Mouse (Mus musculus) CD4-positive, CD25-positive, alpha-beta regulatory T cell (primary cell): ENCODE data around the gene Olfr1039. TPM values are rescaled to one million over a fixed set of nuclear protein-coding genes. Genes with fewer than 3 reads are reported as not detected.

Source experiments
- polyA plus RNA-seq: library from polyadenylated mRNA; unstranded; fragments of 100-300 nt; shearing (Covaris generic); gene quantifications from one replicate; pipeline ENCODE4 v1.2.1, GENCODE M21; 2017

Olfr1039 gene
- polyA plus RNA-seq = not detected

GRCm38 (mm10) chr2:86135828-86136227, at the start of gene Olfr1039:
Olfr1039 (minus strand) TSS chr2:86135928.

GRCm38 (mm10) chr2:86177720-86178119, 42.0 kb upstream of the Olfr1039 start, which contains the start of gene Olfr1044:
Olfr1044 (minus strand) TSS chr2:86177820.

GRCm38 (mm10) chr2:86167422-86167821, 31.7 kb upstream of the Olfr1039 start, which contains the start of gene Olfr1043:
Olfr1043 (minus strand) TSS chr2:86167522.

GRCm38 (mm10) chr2:86161738-86162137, 26.0 kb upstream of the Olfr1039 start, which contains the start of gene Olfr1042:
Olfr1042 (minus strand) TSS chr2:86161838.

GRCm38 (mm10) chr2:86146632-86147031, 10.9 kb upstream of the Olfr1039 start, which contains the start of gene Olfr1040:
Olfr1040 (minus strand) TSS chr2:86146732.

GRCm38 (mm10) chr2:86087285-86087684, 48.4 kb downstream of the Olfr1039 start, which contains the start of gene Olfr1037:
Olfr1037 (minus strand) TSS chr2:86087385.

Other genes with a start within 250 kb of the Olfr1039 start
- gene Olfr1024, start 230.9 kb downstream of the Olfr1039 start, polyA plus RNA-seq = not detected
- not detected for gene Olfr1025-ps1, start 220.7 kb downstream of the Olfr1039 start, polyA plus RNA-seq
- not detected for gene Olfr1026, start 214.4 kb downstream of the Olfr1039 start, polyA plus RNA-seq
- gene Olfr1028, start 185.5 kb downstream of the Olfr1039 start, polyA plus RNA-seq = not detected
- gene Olfr1029, start 162.0 kb downstream of the Olfr1039 start, polyA plus RNA-seq = 0.10 TPM
- gene Olfr1030, start 156.7 kb downstream of the Olfr1039 start, polyA plus RNA-seq = 0.04 TPM
- gene Olfr1031, start 145.6 kb downstream of the Olfr1039 start, polyA plus RNA-seq = not detected
- gene Olfr1032, start 130.4 kb downstream of the Olfr1039 start, polyA plus RNA-seq = not detected
- gene Olfr1033, start 115.3 kb downstream of the Olfr1039 start, polyA plus RNA-seq = 3.2 TPM
- not detected for gene Olfr1034, start 90.1 kb downstream of the Olfr1039 start, polyA plus RNA-seq
- gene Olfr1036, start 61.9 kb downstream of the Olfr1039 start, polyA plus RNA-seq = not detected
- gene Olfr1037, start 48.5 kb downstream of the Olfr1039 start, polyA plus RNA-seq = not detected
- not detected for gene Olfr1040, start 10.8 kb upstream of the Olfr1039 start, polyA plus RNA-seq
- 0.05 TPM for gene Olfr1042, start 25.9 kb upstream of the Olfr1039 start, polyA plus RNA-seq
- 0.11 TPM for gene Olfr1043, start 31.6 kb upstream of the Olfr1039 start, polyA plus RNA-seq
- not detected for gene Olfr1044, start 41.9 kb upstream of the Olfr1039 start, polyA plus RNA-seq
- gene Olfr52, start 49.8 kb upstream of the Olfr1039 start, polyA plus RNA-seq = not detected
- not detected for gene Olfr1045, start 67.1 kb upstream of the Olfr1039 start, polyA plus RNA-seq
- gene Olfr1046, start 83.4 kb upstream of the Olfr1039 start, polyA plus RNA-seq = 0.06 TPM
- not detected for gene Olfr1047, start 95.5 kb upstream of the Olfr1039 start, polyA plus RNA-seq
- not detected for gene Olfr1048, start 104.4 kb upstream of the Olfr1039 start, polyA plus RNA-seq
- 0.12 TPM for gene Olfr1049, start 122.4 kb upstream of the Olfr1039 start, polyA plus RNA-seq
- not detected for gene Olfr1051, start 143.2 kb upstream of the Olfr1039 start, polyA plus RNA-seq
- not detected for gene Olfr1052, start 156.5 kb upstream of the Olfr1039 start, polyA plus RNA-seq
- gene Olfr1053, start 179.4 kb upstream of the Olfr1039 start, polyA plus RNA-seq = not detected
- not detected for gene Olfr1054, start 199.5 kb upstream of the Olfr1039 start, polyA plus RNA-seq
- not detected for gene Olfr1055, start 214.4 kb upstream of the Olfr1039 start, polyA plus RNA-seq
- gene Olfr1056, start 226.5 kb upstream of the Olfr1039 start, polyA plus RNA-seq = not detected
- not detected for gene Olfr1057, start 242.5 kb upstream of the Olfr1039 start, polyA plus RNA-seq